Mouse (Mus musculus) mammary gland, adult 2 months (tissue): ENCODE measurements around the gene Evi2a. TPM values are rescaled to one million over a fixed set of nuclear protein-coding genes. Genes with fewer than 3 reads are reported as not detected.

Source experiments
- polyA plus RNA-seq: library from polyadenylated mRNA; depleted of rRNA; stranded (reverse); fragments of >200 nt; gene quantifications from 2 replicates; pipeline ENCODE4 v1.2.3, GENCODE M21; 2012; ENCODE audit warnings: low replicate concordance; rRNA removed

Evi2a gene
- 21.4 and 37.8 TPM in 2 replicates for polyA plus RNA-seq

DNA sequence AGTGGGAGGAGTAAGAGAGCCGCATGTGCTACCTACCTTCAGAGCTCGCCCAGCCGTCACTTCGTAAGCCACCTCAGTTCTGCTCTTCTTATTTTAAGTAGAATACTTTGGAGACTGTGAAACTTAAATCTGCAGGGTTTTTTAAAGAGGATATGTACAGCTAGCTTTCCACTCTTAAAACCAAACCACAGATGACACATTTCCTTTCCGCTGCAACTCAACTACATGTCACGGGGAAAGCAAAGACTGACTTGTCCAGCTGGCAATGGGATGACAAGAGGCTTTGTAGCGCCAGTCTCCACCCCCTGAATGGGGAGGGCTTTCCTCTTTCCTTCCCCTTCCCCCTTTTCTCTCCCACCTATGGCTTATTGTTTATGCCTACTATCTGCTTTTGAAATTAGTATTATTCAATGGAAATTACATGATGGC lies at the start of gene Evi2a, which contains the start of gene Evi2:
Gene Evi2a, minus strand, starts transcription at position 277 of the 429 bp plus-strand sequence.
Gene Evi2, minus strand, starts transcription at position 257 of the 429 bp plus-strand sequence.

DNA sequence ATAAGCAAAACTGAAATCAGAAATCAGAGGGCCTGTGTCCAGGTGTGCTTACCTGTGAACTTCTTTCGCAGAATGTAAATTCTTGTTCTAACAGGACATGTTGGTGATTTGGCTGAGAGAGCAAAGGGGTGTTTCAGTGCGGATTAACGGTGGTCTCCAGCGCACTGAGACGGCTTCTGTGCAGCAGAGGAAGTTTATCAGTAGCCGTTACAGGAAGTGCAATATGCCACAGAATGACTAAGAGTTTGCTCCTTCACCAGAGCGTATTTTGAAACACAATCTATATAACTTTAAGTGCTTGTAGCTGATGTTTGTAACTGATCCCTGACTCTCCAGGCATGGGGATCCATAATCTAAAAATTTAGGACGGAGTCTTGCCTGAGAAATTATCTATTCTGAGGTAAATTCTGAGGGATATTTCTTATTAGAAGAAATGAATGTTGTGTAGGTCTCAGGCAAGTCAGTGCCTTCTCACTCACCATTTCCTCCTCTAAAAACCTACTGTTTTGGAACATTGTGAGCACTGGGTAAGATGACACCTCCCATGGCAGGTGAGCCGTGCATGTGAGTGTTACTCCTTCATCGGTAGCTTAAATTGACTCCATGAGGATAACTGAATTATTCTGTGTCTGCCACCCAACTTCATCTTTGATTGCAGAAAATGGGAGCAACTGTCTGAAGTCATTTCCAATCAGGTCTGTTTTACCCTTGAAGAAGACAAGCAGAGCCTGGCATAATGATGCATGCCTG lies 6.7 kb downstream of the Evi2a start, which contains the start of gene Evi2b:
Gene Evi2b, minus strand, starts transcription at position 203 of the 750 bp plus-strand sequence.

DNA sequence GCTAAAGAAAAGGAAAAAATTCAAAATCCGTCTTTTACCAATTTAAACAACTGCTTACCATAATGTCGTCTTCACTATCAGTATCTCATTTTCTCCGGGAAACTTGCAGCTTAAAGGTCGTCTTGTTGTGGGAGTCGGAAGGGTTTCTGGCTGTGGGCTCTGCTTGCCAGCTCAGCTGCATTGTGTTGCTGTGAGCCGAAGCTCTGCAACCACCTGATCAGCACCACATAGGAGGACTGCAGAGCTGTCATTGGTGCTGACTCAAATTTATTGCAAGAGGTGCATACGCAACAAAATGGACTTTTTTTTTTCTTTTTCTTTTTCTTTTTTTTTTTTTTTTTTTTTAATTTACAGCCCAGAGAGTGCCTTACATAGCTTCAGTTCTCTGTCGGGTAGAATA lies 26.6 kb downstream of the Evi2a start, which contains the start of gene Omg:
Gene Omg, minus strand, starts transcription at position 240 of the 400 bp plus-strand sequence.

Other genes with a start within 250 kb of the Evi2a start
- gene Gm9964, start 233.7 kb downstream of the Evi2a start, polyA plus RNA-seq: not detected in 2 replicates
- gene Nf1, start 190.9 kb downstream of the Evi2a start, polyA plus RNA-seq: 8.1 and 12.5 TPM in 2 replicates
- gene Omg, start 26.5 kb downstream of the Evi2a start, polyA plus RNA-seq: not detected in 2 replicates
- 34.7 and 49.1 TPM in 2 replicates for gene Evi2b, start 6.8 kb downstream of the Evi2a start, polyA plus RNA-seq
- 1.3 and 1.5 TPM in 2 replicates for gene Evi2, start within 50 bp of the Evi2a start, polyA plus RNA-seq
- gene Rab11fip4, start 60.6 kb upstream of the Evi2a start, polyA plus RNA-seq: 7.1 and 11.5 TPM in 2 replicates